Comparison of ENCODE assay signal across 20 mouse cellular contexts in the genomic region with DNA sequence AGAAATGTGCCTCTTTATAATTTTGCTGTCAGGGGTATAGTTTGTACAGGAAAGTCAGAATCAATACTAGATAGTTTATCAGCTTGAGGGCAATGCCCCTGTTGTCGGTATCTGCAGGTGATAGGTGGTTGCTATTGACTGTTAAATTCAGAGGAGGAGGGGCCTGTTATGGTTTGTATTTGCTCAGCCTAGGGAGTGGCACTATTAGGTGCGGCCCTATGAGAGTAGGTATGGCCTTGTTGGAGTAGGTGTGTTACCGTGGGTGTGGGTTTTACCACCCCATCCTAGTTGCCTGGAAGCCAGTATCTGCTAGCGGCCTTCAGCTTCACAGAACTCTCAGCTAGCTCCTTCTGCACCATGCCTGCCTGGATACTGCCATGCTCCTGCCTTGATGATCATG. TPM values are rescaled to one million over a fixed set of nuclear protein-coding genes. Genes with fewer than 3 reads are reported as not detected.
DNase-seq lines count a peak whose midpoint lies in the region; ATAC-seq lines count a peak whose summit lies in the region.
"Had no signal": no experiment of that assay in that cellular context is flagged by ENCODE, and none has a peak within 500 bp of the region (broad histone marks: within the 10 kb centered on the region; RNA-seq: fewer than 3 reads in every experiment).

No protein-coding gene starts in this region.

- no peaks in the 10 kb centered on the region for H3K27me3 ChIP-seq in intestine, embryonic 16.5 days (replicated peaks; ENCODE audit: control insufficient read depth, insufficient read depth, low read length)
- no peaks in the 10 kb centered on the region for H3K27me3 ChIP-seq in stomach, embryonic 15.5 days (replicated peaks)
- H3K27me3 ChIP-seq: forebrain, embryonic 13.5 days had no signal

- H3K36me3 ChIP-seq in intestine, embryonic 16.5 days (ENCODE audit: control insufficient read depth, insufficient read depth, low read length) = no peaks in the 10 kb centered on the region
- no peaks in the 10 kb centered on the region for H3K36me3 ChIP-seq in stomach, embryonic 15.5 days
- H3K36me3 ChIP-seq: forebrain, embryonic 10.5 days had no signal

- H3K4me2 ChIP-seq in intestine, embryonic 16.5 days (ENCODE audit: low read depth, low read length) = no peak overlapping the region
- no peak overlapping the region for H3K4me2 ChIP-seq in stomach, embryonic 15.5 days
- H3K4me2 ChIP-seq: forebrain, embryonic 13.5 days; heart, embryonic 11.5 days; hindbrain, embryonic 14.5 days had no signal

- H3K4me1 ChIP-seq in intestine, embryonic 16.5 days (ENCODE audit: control insufficient read depth, insufficient read depth, low read length) = no peaks in the 10 kb centered on the region
- no peaks in the 10 kb centered on the region for H3K4me1 ChIP-seq in stomach, embryonic 15.5 days

- no peak overlapping the region for H3K4me3 ChIP-seq in intestine, embryonic 16.5 days (ENCODE audit: low read length)
- no peak overlapping the region for H3K4me3 ChIP-seq in stomach, embryonic 15.5 days (replicated peaks)
- H3K4me3 ChIP-seq: forebrain, embryonic 10.5 days; forebrain, embryonic 13.5 days had no signal

- WGBS in intestine, embryonic 16.5 days = 51% methylated on average over 4 of the region's 4 CpGs
- WGBS in stomach, embryonic 15.5 days = 71% methylated on average over 4 of the region's 4 CpGs

- no peak overlapping the region for H3K27ac ChIP-seq in intestine, embryonic 16.5 days (ENCODE audit: low read length)
- H3K27ac ChIP-seq in stomach, embryonic 15.5 days = no peak overlapping the region
- H3K27ac ChIP-seq: forebrain, embryonic 10.5 days; forebrain, embryonic 13.5 days; hindbrain, embryonic 14.5 days; hindbrain, postnatal 0 days had no signal

- H3K9ac ChIP-seq in intestine, embryonic 16.5 days (ENCODE audit: low read depth, low read length) = no peak overlapping the region
- H3K9ac ChIP-seq in stomach, embryonic 15.5 days = no peak overlapping the region
- H3K9ac ChIP-seq: forebrain, embryonic 13.5 days; hindbrain, embryonic 14.5 days had no signal

- peak; percentile 15 for DNase-seq in R1 (ENCODE audit: low read depth, low spot score)
- no peak for DNase-seq in heart, postnatal 4 days
- no peak for DNase-seq in kidney, postnatal 14 days
- DNase-seq: adrenal gland, postnatal 10 days; adrenal gland, postnatal 36 days; cerebellum, adult 18-20 months; cerebellum, adult 9-10 months; cerebellum, postnatal 14 days; gastrocnemius, postnatal 14 days; heart, adult 11 months; heart, postnatal 36 days had no signal

- peak; percentile 97 for ATAC-seq in intestine, embryonic 16.5 days
- ATAC-seq in stomach, embryonic 15.5 days (ENCODE audit: insufficient read depth, low FRiP score, low read depth) = peak; percentile 95
- ATAC-seq in megakaryocyte progenitor cell, adult 5-6 weeks (replicated peaks; ENCODE audit: poor library complexity) = no peak
- ATAC-seq: forebrain, embryonic 13.5 days; forebrain, embryonic 16.5 days; hindbrain, postnatal 0 days had no signal

- H3K9me3 ChIP-seq in intestine, embryonic 16.5 days (ENCODE audit: control insufficient read depth, low read length) = no peaks in the 10 kb centered on the region
- no peaks in the 10 kb centered on the region for H3K9me3 ChIP-seq in stomach, embryonic 15.5 days
- H3K9me3 ChIP-seq: forebrain, embryonic 10.5 days; forebrain, embryonic 13.5 days had no signal

RNA-seq across cellular contexts. Expression of gene Sfr1, which starts 22.4 kb away (rescaled TPM):
- polyA plus RNA-seq in intestine, embryonic 16.5 days (2015; fragmentation: Nextera tagmentation; extraction: Ambion mirVana) = 187 and 188 TPM in 2 replicates
- 285 and 321 TPM in 2 replicates for polyA plus RNA-seq in stomach, embryonic 15.5 days (2015; fragmentation: Nextera tagmentation; extraction: Ambion mirVana)
- 10 to 100 TPM; 73.1 to 77.1 TPM for total RNA-seq in heart, postnatal 4 days (2021)
- total RNA-seq in megakaryocyte progenitor cell, adult 5-6 weeks (2015) = 122 and 128 TPM in 2 replicates
- total RNA-seq in megakaryocyte progenitor cell, adult 5-6 weeks (2017) = 131 and 138 TPM in 2 replicates
